Mouse (Mus musculus): ENCODE measurements around the gene Dnah6. TPM values are rescaled to one million over a fixed set of nuclear protein-coding genes. Genes with fewer than 3 reads are reported as not detected.

Gene Dnah6
- polyA plus RNA-seq, 1 experiment from 2014 or later = 0.05 TPM

DNA sequence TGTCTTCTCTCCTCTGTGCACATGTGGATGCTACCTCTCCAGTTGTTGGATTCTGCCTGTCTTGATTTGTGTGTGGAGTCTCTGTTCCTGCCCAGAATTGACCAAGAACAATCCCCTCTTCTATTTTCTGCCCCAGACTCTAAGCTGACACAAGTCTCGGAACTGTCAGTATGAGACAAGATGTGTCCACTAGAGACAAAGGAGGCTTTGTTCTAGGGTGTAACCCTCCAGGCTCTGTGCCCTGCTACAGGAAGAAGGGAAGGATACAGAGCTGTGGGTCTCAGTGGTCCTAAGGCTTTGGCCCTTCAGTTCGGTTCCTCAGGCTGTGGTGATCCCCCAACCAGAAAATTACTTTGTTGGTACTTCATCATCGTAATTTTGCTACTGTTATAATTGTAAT lies 251.7 kb downstream of the Dnah6 start:
- no peak for DNase-seq (ENCODE audit: low spot score)

Other genes starting within 250 kb of the Dnah6 start
- gene Suclg1, start 26.7 kb upstream of the Dnah6 start, polyA plus RNA-seq (2015; fragmentation: Nextera tagmentation; extraction: Ambion mirVana) = 163 and 168 TPM in 2 replicates
- not detected in 2 replicates for gene 4931417E11Rik, start 248.0 kb upstream of the Dnah6 start, polyA plus RNA-seq (2015; fragmentation: Nextera tagmentation; extraction: Ambion mirVana)

All from thymus, postnatal 0 days (tissue).